Mouse (Mus musculus) forebrain, embryonic 10.5 days (tissue): ENCODE data around the gene Otud3. TPM values are rescaled to one million over a fixed set of nuclear protein-coding genes. Genes with fewer than 3 reads are reported as not detected.
A peak's percentile ranks its signal among the peaks of the same experiment; 100 is the strongest.
"Not testable (repeated sequence)": the region's sequence is repeated elsewhere in the genome, so short reads cannot be mapped to it uniquely, and the experiment has no call there.

Experiments
- DNase-seq: peaks from one replicate; pipeline ENCODE4 v3.0.0-alpha.2; 2017; ENCODE audit warnings: low spot score; ENCODE audit errors: extremely low spot score
- H3K27ac ChIP-seq: fragments of 300-500 bp; sonication (generic); 2 replicates; pipeline ENCODE4 v1.5.1; 2016; ENCODE audit warnings: mild to moderate bottlenecking
- H3K27me3 ChIP-seq: fragments of 300-500 bp; sonication (generic); 2 replicates; pipeline ENCODE4 v1.6.1; 2016; ENCODE audit warnings: mild to moderate bottlenecking; ENCODE audit not compliant: poor library complexity, severe bottlenecking
- H3K36me3 ChIP-seq: fragments of 300-500 bp; sonication (generic); replicated peaks from 2 replicates; pipeline ENCODE4 v1.6.1; 2016; ENCODE audit warnings: mild to moderate bottlenecking, moderate library complexity
- H3K4me1 ChIP-seq: fragments of 300-500 bp; sonication (generic); 2 replicates; pipeline ENCODE4 v1.6.1; 2016
- H3K4me3 ChIP-seq: fragments of 300-500 bp; sonication (generic); 2 replicates; pipeline ENCODE4 v1.5.1; 2016; ENCODE audit warnings: mild to moderate bottlenecking, moderate library complexity
- H3K9me3 ChIP-seq: fragments of 300-500 bp; sonication (generic); 2 replicates; pipeline ENCODE4 v1.6.1; 2016; ENCODE audit warnings: mild to moderate bottlenecking, moderate library complexity
- WGBS: fragments of 180-500 bp; shearing (Covaris S2); methylation state at CpG from one replicate; pipeline ENCODE4 v1.1.7; 2016; 5-methylcytosine and 5-hydroxymethylcytosine counted together
- polyA plus RNA-seq: library from polyadenylated mRNA; unstranded; fragments of >200 nt; fragmentation: Nextera tagmentation; extraction: Ambion mirVana; gene quantifications from 2 replicates; pipeline ENCODE4 v1.2.1, GENCODE M21; 2016

Gene Otud3
- polyA plus RNA-seq, 1 experiment from 2014 or later, result 3.5 TPM

GRCm38 (mm10) chr4:138880811-138881584 is 32.7 kb downstream of the Otud3 start:
- H3K4me1 ChIP-seq, result peaks cover 21% of the 10 kb centered on the region
- H3K36me3 ChIP-seq, result no peaks in the 10 kb centered on the region
- H3K27ac ChIP-seq, result no peak overlapping the region
- no peaks in the 10 kb centered on the region for H3K9me3 ChIP-seq
- no peak for DNase-seq
- 87% methylated on average over 7 of the region's 7 CpGs for WGBS
- peaks cover 32% of the 10 kb centered on the region for H3K27me3 ChIP-seq
- no peak overlapping the region for H3K4me3 ChIP-seq

GRCm38 (mm10) chr4:138879808-138880207 is 33.9 kb downstream of the Otud3 start:
- peaks cover 32% of the 10 kb centered on the region for H3K27me3 ChIP-seq
- no peaks in the 10 kb centered on the region for H3K9me3 ChIP-seq
- 90% methylated on average over 11 of the region's 11 CpGs for WGBS
- H3K27ac ChIP-seq, result no peak overlapping the region
- H3K4me1 ChIP-seq, result peaks cover 21% of the 10 kb centered on the region
- no peak overlapping the region for H3K4me3 ChIP-seq
- DNase-seq, result no peak
- H3K36me3 ChIP-seq, result no peaks in the 10 kb centered on the region

GRCm38 (mm10) chr4:138878783-138879182 is 35.0 kb downstream of the Otud3 start:
- 82% methylated on average over 8 of the region's 8 CpGs for WGBS
- no peaks in the 10 kb centered on the region for H3K9me3 ChIP-seq
- H3K4me3 ChIP-seq, result no peak overlapping the region
- no peak overlapping the region for H3K27ac ChIP-seq
- H3K36me3 ChIP-seq, result no peaks in the 10 kb centered on the region
- DNase-seq, result no peak
- peaks cover 21% of the 10 kb centered on the region for H3K4me1 ChIP-seq
- peaks cover 32% of the 10 kb centered on the region for H3K27me3 ChIP-seq

- Histone ChIP-seq H3K27ac (no peak within 1 kb of the TSS), H3K9me3 (no peaks in the 10 kb centered on the region), H3K4me3 (no peak within 1 kb of the TSS), H3K4me1 (peaks cover 21% of the 10 kb centered on the region), H3K36me3 (no peaks in the 10 kb centered on the region), H3K27me3 (peaks cover 27% of the 10 kb centered on the region)
- no peak for DNase-seq
- 88% methylated on average over 4 of the region's 4 CpGs for WGBS
Observed at GRCm38 (mm10) chr4:138877731-138878130, 36.0 kb downstream of the Otud3 start, which contains the start of gene Pla2g2e. Gene Pla2g2e (plus strand): TSS chr4:138877942.

DNA sequence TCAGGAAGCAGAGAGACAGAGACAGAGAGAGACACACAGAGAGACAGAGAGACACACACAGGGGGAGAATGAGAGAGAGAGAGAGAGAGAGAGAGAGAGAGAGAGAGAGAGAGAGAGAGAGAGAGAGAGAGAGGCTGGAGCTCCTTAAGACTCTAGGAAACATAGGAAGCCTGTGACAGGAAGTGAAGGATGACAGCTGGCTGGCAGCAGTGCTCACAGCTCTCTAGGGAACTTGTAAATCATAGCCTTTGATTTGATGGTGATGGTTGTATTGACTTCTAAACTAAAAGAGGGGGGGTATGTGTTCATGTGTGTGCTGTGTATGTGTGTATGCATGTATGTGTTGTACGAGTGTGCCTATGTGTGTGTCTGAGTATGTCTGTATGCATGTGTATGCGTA is 37.8 kb downstream of the Otud3 start:
- Histone ChIP-seq H3K9me3 (no peaks in the 10 kb centered on the region), H3K4me1 (peaks cover 11% of the 10 kb centered on the region), H3K27me3 (peaks cover 10% of the 10 kb centered on the region), H3K27ac (no peak overlapping the region), H3K4me3 (no peak overlapping the region), H3K36me3 (no peaks in the 10 kb centered on the region)
- WGBS, result 95% methylated on average over 2 of the region's 2 CpGs
- DNase-seq, result no peak

GRCm38 (mm10) chr4:138875275-138875674 is 38.5 kb downstream of the Otud3 start:
- 92% methylated on average over 2 of the region's 2 CpGs for WGBS
- not testable (repeated sequence) for H3K27ac ChIP-seq, H3K27me3 ChIP-seq, H3K9me3 ChIP-seq, DNase-seq, H3K4me3 ChIP-seq, H3K36me3 ChIP-seq
- H3K4me1 ChIP-seq, result peaks cover 11% of the 10 kb centered on the region

DNA sequence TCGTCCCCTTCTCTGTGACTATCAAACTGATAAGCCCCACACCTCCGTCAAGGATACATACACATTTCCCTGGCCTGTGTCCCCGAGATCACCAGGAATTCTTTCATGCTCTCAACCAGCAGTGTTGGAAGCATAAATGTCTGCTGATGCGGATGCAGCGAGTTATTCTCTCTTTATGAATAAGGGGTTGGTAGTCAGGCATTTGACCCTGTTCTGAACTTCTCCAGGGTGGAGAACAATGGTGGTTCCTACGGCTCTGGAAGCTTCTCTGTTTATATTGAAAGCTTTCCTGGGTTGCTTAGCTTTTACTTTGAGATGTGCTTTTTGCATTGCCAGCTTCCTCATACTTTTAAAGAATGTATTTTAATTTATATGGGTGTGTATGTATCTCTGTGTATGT is 39.9 kb downstream of the Otud3 start, which contains the start of gene Gm13030:
Gene Gm13030 (minus strand): TSS at position 101 of the 400 bp plus-strand sequence.
- Histone ChIP-seq H3K27ac (no peak within 1 kb of the TSS), H3K4me3 (no peak within 1 kb of the TSS), H3K27me3 (no peaks in the 10 kb centered on the region), H3K9me3 (no peaks in the 10 kb centered on the region), H3K36me3 (no peaks in the 10 kb centered on the region), H3K4me1 (peaks cover 4% of the 10 kb centered on the region; the same call in 1 of the 2 replicates)
- 88% methylated on average over 6 of the region's 6 CpGs for WGBS
- DNase-seq, result no peak

DNA sequence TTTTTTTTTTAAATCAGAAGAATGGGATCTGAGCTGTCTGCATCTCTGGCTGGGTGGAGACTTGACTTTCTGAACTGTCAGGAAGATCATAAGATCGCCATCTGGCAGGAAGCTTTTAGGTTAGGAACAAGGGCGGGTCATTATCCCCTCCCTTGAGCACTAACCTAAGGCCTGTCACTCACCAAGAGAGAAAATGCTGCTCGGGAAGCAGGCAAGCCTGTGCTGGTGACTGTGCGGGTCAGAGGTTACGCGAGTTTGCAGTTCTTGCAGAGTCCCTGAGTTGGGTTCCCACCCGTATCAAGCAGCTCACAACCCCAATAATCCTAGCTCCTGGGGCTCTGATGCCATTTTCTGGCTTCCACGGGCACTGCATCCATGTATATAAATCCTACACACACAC is 45.1 kb downstream of the Otud3 start:
- no peaks in the 10 kb centered on the region for H3K36me3 ChIP-seq
- DNase-seq, result no peak

GRCm38 (mm10) chr4:138866413-138866812 is 47.3 kb downstream of the Otud3 start:
- WGBS, result 16% methylated on average over 7 of the region's 7 CpGs
- Histone ChIP-seq H3K27ac (no peak overlapping the region), H3K4me3 (no peak overlapping the region), H3K27me3 (no peaks in the 10 kb centered on the region; the same call in 1 of the 2 replicates), H3K9me3 (no peaks in the 10 kb centered on the region), H3K4me1 (no peaks in the 10 kb centered on the region), H3K36me3 (no peaks in the 10 kb centered on the region)
- peak; percentile 71 for DNase-seq

More for the DNA sequence above, 45.1 kb downstream of the Otud3 start:
- Histone ChIP-seq H3K4me1 (no peaks in the 10 kb centered on the region), H3K27ac (no peak overlapping the region), H3K27me3 (no peaks in the 10 kb centered on the region), H3K9me3 (no peaks in the 10 kb centered on the region), H3K4me3 (no peak overlapping the region)
- 63% methylated on average over 8 of the region's 8 CpGs for WGBS

DNA sequence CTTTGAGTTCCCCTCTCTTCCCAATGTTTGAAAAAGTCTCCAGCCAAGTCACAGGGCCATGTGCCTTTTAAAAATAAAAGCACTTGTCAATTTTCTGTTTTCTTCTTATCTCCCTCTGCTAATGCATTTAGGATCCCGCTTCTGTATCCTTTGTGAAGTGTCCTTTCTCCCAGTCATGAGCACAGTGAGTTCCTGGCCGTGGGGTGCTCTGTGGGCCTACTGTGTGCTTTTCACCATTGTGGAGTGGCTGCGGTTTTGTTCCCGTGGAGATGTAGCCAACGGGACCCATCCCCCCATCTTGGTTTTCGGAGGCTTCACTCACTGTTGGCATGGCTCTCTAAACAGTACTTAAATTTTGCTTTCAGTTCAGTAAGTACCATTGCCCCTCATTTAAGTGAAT is 47.8 kb downstream of the Otud3 start:
- H3K36me3 ChIP-seq, result no peaks in the 10 kb centered on the region
- WGBS, result 72% methylated on average over 6 of the region's 6 CpGs
- H3K4me3 ChIP-seq, result no peak overlapping the region
- DNase-seq, result no peak
- no peaks in the 10 kb centered on the region for H3K9me3 ChIP-seq
- no peaks in the 10 kb centered on the region; the same call in 1 of the 2 replicates for H3K27me3 ChIP-seq
- H3K4me1 ChIP-seq, result no peaks in the 10 kb centered on the region
- H3K27ac ChIP-seq, result no peak overlapping the region

DNA sequence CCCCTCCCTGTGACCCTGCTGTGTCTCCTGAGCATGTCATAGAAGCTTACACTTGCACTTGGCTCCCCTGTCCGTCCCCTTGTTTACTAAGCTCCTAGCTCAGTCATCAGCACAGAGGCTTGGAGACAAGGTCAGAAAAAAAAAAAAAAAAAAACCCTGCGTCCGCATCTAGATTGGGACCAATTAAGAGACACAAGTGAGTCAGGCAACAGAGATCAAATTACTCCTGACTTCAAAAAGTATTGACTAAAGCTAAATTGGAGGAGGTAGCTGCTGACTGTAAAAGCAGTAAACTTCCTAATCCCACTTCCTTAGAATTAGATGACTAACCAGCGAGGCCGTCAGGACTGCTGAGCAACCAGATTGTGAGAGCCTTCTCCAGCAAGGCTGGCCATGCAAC is 48.7 kb downstream of the Otud3 start:
- no peak for DNase-seq
- Histone ChIP-seq H3K4me3 (no peak overlapping the region), H3K27me3 (peaks cover 4% of the 10 kb centered on the region; the same call in 1 of the 2 replicates), H3K27ac (no peak overlapping the region), H3K9me3 (no peaks in the 10 kb centered on the region), H3K4me1 (peaks cover 3% of the 10 kb centered on the region), H3K36me3 (no peaks in the 10 kb centered on the region)
- 58% methylated on average over 5 of the region's 5 CpGs for whole genome bisulfite sequencing

- Histone ChIP-seq H3K27me3 (peaks cover 4% of the 10 kb centered on the region; the same call in 1 of the 2 replicates), H3K4me3 (no peak within 1 kb of the TSS), H3K9me3 (no peaks in the 10 kb centered on the region), H3K36me3 (no peaks in the 10 kb centered on the region), H3K4me1 (peaks cover 16% of the 10 kb centered on the region), H3K27ac (no peak within 1 kb of the TSS)
- 77% methylated on average over 10 of the region's 10 CpGs for WGBS
- no peak for DNase-seq
Observed at GRCm38 (mm10) chr4:138863344-138863998, 50.3 kb downstream of the Otud3 start, which contains the start of gene Pla2g5. Gene Pla2g5 (minus strand): TSS chr4:138863482.

GRCm38 (mm10) chr4:138859728-138860127 is 54.0 kb downstream of the Otud3 start:
- peaks cover 4% of the 10 kb centered on the region; the same call in 1 of the 2 replicates for H3K27me3 ChIP-seq

More at GRCm38 (mm10) chr4:138859728-138860127, 54.0 kb downstream of the Otud3 start:
- Histone ChIP-seq H3K9me3 (no peaks in the 10 kb centered on the region), H3K36me3 (no peaks in the 10 kb centered on the region), H3K27ac (peak overlapping the region; percentile 60; the same call in 1 of the 2 replicates), H3K4me1 (peaks cover 16% of the 10 kb centered on the region), H3K4me3 (peak overlapping the region; percentile 52)
- DNase-seq, result peak; percentile 82
- WGBS, result 6% methylated on average over 13 of the region's 13 CpGs
